Mouse (Mus musculus): Measurements from ENCODE around the gene 1700020N15Rik.
"Not testable (repeated sequence)": the region's sequence is repeated elsewhere in the genome, so short reads cannot be mapped to it uniquely, and the experiment has no call there.

1700020N15Rik gene

DNA sequence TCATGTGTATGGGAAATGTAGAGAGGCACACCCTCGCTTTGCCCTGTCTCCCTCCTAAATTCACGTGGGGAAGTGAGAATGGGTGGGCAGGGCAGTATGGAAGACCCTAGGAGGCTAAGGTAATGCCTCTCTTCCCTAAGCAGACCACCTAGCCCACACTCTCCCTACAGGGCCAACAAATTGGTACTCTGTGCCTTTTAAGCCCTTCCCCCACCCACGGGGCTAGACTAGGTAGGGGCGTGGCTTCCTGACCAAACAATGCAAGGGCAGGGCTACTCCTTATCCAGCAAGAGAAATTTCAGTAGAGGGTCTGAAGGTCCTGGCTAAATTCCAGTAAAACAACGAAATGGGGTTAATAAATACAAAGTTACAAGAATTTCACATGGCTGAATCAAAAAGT, at the start of gene 1700020N15Rik:
Gene 1700020N15Rik (plus strand): TSS at position 301 of the 400 bp plus-strand sequence.
- DNase-seq (ENCODE audit: low spot score in 2 of 2): not testable (repeated sequence)

DNA sequence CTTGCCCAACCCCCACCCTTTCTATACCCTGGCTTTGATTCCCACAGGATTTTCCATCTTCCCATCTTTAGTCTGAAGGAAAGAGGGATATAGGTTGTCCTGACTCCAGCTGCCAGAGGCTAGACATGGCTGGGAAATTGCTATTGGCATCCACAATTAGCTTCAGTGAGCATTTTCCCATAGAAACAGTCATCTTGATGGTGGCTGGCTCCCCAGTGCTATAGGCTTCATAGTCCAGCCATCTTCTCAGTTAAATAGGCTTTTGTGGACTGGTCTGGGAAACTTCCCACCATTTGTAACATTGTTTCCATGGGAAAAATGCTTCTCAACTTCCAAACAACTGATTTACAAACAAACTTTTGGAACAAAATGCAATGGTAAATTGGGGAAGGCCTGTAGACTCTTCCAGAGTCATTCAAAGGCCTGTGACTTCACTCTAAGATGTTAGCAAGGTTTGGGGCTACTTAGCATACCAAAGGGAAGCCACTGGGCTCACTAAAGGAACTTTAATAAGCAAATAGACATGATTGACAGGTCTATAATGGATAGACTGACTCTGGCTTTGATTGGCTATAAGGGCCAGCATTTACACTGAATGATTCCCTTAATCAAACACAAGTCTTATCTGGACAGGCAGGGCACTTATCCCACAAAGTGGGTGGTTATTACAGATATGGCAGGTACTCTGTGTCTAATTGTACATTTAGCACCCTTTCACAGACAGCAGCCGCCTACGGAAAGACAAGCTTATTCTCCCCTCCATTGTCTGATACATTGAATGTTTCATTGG, 31.9 kb downstream of the 1700020N15Rik start:
- no peak for DNase-seq (ENCODE audit: low spot score in 2 of 2)
